ENCODE assay signal across 12 mouse cellular contexts in the genomic region with DNA sequence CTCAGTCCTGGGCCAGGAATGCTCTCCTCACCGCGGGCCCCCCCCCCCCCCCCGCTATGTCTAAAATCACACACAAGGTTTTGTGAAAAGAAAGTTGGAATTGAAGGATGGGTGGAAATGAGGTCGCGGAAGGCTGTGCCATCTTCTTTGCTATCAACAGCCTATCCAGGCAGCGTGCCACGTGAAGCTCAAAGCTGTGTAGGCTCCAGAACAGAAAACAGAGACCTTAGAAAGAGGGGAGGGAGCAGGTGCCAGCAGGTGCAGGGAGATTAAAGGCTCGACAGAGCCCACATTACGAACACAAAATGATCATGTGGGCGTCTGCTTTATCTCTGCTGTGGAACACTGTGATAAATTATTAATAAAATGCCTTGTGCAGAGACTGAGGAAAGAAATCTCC.
DNase-seq lines count a peak whose midpoint lies in the region.
"Had no signal": no experiment of that assay in that cellular context is flagged by ENCODE, and none has a peak within 500 bp of the region (broad histone marks: within the 10 kb centered on the region; RNA-seq: fewer than 3 reads in every experiment).

No protein-coding gene starts in this region.

- peak; percentile 33 for DNase-seq in layer of hippocampus, adult 9-11 months
- no peak for DNase-seq in layer of hippocampus, adult 11-12 months (ENCODE audit: low spot score)
- DNase-seq in right cerebral cortex, adult 18-20 months = peak; percentile 26
- no peak for DNase-seq in right cerebral cortex, adult 2 months (ENCODE audit: low spot score in 2 of 2)
- peak; percentile 13 to 38 for DNase-seq in thymus, adult 18-20 months
- peak; percentile 60 for DNase-seq in thymus, postnatal 4 days
- DNase-seq in adrenal gland, adult 18-20 months (ENCODE audit: low spot score in 2 of 2) = no peak
- DNase-seq: adrenal gland, adult 2 months; cerebellum, postnatal 36 days; heart, postnatal 36 days; liver; lung, postnatal 14 days had no signal

Comparison
In these comparisons a context has a peak if more than half of its experiments do, and no peak if none do; other contexts are left out.
1. DNase-seq: peak in layer of hippocampus, adult 9-11 months (single experiment), right cerebral cortex, adult 18-20 months (single experiment), thymus, adult 18-20 months (2 of 2) and thymus, postnatal 4 days (single experiment); none in layer of hippocampus, adult 11-12 months (single experiment), right cerebral cortex, adult 2 months (0 of 2) and adrenal gland, adult 18-20 months (0 of 2).